Mouse (Mus musculus): ENCODE results near the gene Eid2b.

Gene Eid2b

DNA sequence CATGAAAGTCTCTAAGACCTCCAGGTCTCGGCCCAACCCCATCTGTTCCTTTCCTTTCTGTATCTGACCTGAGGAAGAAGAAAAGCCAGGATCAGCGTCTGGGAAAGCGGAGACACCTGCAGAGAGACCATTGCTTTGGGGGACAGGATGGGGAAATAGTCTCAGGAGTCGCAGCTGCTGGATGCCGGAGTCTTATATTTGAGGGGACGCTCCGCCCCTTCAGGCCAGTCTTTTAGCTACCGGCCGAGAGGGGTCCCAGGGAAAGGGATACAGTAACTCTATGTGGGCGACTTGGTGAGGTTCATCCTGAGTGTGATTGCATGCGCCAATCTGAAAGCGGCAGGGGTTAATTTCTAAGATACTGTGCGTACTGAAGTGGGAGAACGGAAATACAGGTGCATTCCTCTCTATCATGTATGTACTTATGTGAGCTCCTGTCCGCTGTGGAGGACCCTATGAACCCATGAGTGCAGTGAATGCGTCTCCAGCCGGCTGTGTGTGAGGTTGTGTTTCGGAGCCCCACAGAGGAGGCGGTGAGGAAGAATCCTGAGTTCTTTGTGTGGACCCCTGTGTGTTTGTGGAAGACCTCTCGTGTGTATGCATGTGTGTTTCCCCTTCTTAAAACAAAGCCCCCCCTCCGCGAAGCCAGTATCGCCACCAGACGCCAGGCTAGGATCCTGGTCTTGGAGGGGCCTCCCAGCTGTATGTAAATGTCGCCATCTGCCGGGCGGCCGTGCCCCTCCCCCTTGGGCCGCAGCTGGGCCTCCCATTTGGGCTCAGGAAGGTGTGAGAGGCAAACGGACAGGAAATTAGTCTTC, 24.3 kb downstream of the Eid2b start, which contains the start of gene Dll3:
Gene Dll3, minus strand, starts transcription at position 623 of the 818 bp plus-strand sequence.
- DNase-seq, result peak; percentile 75

DNA sequence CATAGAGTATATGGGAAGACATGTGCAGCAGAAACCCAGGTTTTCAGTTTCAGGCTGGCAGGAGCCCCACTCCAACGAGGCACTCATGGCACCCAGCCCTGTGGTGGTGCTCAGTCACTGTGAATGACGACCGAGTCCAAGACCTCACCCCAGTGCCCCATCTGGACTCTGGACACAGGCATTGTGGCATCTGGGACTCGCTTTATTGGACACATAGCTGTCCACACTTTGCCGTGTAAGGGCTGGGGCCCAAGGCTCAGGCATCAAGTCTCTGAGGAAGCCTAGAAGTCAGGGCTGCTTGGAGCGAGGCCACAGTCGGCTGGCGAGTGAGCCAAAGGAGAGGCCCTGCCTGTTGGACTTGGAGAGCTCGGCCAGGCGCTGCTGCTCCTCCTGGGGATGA, 28.1 kb downstream of the Eid2b start:
- no peak for DNase-seq

DNA sequence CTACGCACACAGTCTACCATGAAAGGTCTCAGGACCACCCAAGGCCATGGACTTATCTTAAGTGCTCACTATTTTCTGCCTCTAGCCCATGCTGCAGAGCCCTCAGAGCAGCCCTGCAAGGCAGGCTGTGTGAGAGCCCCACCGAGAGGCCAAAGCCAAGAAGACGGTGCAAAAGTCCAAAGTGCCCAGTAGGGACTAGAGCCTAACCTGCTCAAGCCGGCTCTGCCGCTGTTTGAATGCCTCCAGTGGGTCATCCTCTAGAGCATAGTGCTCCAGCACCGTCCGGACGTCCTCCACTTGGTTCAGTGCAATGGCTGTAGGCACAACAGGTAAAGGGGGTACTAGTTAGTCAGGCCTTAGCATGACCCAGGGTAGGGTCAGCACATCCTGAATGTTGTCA, 28.7 kb downstream of the Eid2b start:
- no peak for DNase-seq

GRCm38 (mm10) chr7:28309737-28310136, 32.2 kb downstream of the Eid2b start:
- no peak for DNase-seq

- DNase-seq, result no peak
These were observed 33.8 kb downstream of the Eid2b start for GRCm38 (mm10) chr7:28311151-28311925.

DNA sequence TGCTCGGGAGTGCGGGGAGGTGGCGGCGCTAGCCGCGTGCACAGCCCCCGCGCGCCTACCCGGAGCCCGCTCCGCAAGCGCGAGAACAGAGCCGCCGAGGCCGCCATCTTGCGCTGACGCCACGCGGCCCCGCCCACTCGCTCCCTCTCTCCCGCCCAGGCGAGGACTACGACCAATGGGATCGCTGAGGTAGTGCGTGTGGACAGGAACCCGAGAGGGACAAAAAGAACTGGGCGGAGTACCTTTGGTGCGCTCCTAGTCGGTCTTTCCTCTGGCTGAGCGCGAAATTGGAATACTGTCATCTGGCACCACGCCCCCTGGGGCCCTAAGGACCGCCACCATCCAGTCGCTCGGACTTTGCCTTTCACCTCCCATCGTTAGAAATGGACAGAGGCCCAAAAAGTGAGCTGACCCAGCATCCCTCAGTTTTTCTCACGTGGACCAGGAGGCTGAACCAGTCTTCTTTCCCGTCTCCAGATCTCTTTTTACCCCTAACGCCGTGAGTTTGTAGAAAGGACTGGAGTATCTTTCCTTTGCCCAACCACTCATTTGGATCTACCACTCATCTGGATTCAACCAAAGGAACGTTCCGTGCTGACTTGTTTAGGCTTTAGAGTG, 34.5 kb downstream of the Eid2b start, which contains the start of gene Timm50:
Gene Timm50, minus strand, starts transcription at position 147 of the 618 bp plus-strand sequence.
- DNase-seq, result peak; percentile 99

- no peak for DNase-seq
These were observed 40.5 kb downstream of the Eid2b start for GRCm38 (mm10) chr7:28318036-28318435.

GRCm38 (mm10) chr7:28318714-28319113, 41.2 kb downstream of the Eid2b start:
- DNase-seq, result no peak

GRCm38 (mm10) chr7:28321974-28322720, 44.6 kb downstream of the Eid2b start:
- DNase-seq, result no peak

GRCm38 (mm10) chr7:28325293-28325692, 47.8 kb downstream of the Eid2b start:
- DNase-seq, result no peak

DNA sequence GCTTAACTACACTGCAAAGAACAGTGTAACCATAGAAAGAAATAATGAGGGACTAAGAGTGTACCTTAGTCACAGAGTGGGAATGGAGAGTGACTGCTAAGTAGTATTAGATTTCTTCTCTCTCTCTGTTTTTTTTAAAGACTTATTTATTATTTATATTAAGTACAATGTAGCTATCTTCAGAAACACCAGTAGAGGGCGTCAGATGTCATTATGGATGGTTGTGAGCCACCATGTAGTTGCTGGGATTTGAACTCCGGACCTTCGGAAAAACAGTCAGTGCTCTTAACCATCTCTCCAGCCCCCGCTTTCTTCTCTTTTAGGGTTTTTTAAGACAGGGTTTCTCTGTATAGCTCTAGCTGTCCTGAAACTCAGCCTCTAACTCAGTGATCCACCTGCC, 48.9 kb downstream of the Eid2b start:
- no peak for DNase-seq

DNA sequence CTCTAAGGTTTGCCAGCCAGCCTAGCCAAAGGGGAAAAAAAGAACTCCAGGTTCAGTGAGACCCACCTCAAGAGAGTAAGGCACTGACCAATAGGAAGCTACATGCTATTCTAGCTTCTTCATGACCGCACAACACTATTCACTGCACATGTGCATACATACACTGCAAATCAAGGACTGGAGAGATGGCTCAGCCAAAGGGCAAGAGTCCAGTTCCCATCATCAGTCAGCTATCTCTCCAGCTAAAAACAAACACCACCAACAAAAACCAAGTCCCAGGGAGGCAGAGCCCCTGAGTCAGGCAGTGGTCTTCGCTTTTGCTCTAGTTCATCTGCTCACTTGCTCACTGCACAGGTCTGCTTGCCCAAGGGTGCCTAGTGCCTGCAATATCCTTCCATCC, 50.7 kb downstream of the Eid2b start:
- no peak for DNase-seq

All from lung, postnatal 10 days (tissue).